8 mouse cellular contexts compared by ENCODE assay signal in genomic region chr19:27429281-27429680, GRCm38 (mm10). TPM values are rescaled to one million over a fixed set of nuclear protein-coding genes. Genes with fewer than 3 reads are reported as not detected.
A peak's percentile ranks its signal among the peaks of the same experiment; 100 is the strongest.
DNase-seq lines count a peak whose midpoint lies in the region; ATAC-seq and TF ChIP-seq lines count a peak whose summit lies in the region.

No protein-coding gene starts in this region.

- no peaks in the 10 kb centered on the region for H3K27me3 ChIP-seq in heart, embryonic 10.5 days (ENCODE audit: insufficient read depth, poor library complexity, severe bottlenecking)
- H3K27me3 ChIP-seq in ES-Bruce4 (ENCODE audit: control insufficient read depth, insufficient read depth, low read length, poor library complexity, severe bottlenecking) = no peaks in the 10 kb centered on the region
- H3K27me3 ChIP-seq in forebrain, embryonic 16.5 days (replicated peaks; ENCODE audit: control insufficient read depth, insufficient read depth, low read length) = no peaks in the 10 kb centered on the region
- peaks cover 1% of the 10 kb centered on the region for H3K27me3 ChIP-seq in megakaryocyte, embryonic 14.5 days (replicated peaks)

- peaks cover 16% of the 10 kb centered on the region for H3K36me3 ChIP-seq in heart, embryonic 10.5 days
- H3K36me3 ChIP-seq in ES-Bruce4 (ENCODE audit: control insufficient read depth, insufficient read depth, low read length, poor library complexity, severe bottlenecking) = peaks cover 26% of the 10 kb centered on the region
- H3K36me3 ChIP-seq in forebrain, embryonic 16.5 days (ENCODE audit: control insufficient read depth, insufficient read depth) = peaks cover 9% of the 10 kb centered on the region
- H3K36me3 ChIP-seq in megakaryocyte, embryonic 14.5 days (replicated peaks; ENCODE audit: low read length) = peaks cover 28% of the 10 kb centered on the region

- peaks cover 15% of the 10 kb centered on the region for H3K4me1 ChIP-seq in heart, embryonic 10.5 days
- H3K4me1 ChIP-seq in ES-Bruce4 (ENCODE audit: control insufficient read depth, insufficient read depth, low read length) = no peaks in the 10 kb centered on the region
- H3K4me1 ChIP-seq in forebrain, embryonic 16.5 days (replicated peaks; ENCODE audit: control insufficient read depth, insufficient read depth, low read length) = peaks cover 16% of the 10 kb centered on the region
- H3K4me1 ChIP-seq in megakaryocyte, embryonic 14.5 days = peaks cover 36% of the 10 kb centered on the region

- no peak for TF ChIP-seq POLR2A in ES-Bruce4 (IDR thresholded peaks at IDR 0.05; ENCODE audit: insufficient read depth, low read length)

- TF ChIP-seq EP300 in ES-Bruce4 (IDR thresholded peaks at IDR 0.05; ENCODE audit: insufficient read depth, low read depth, low read length) = no peak

- no peak for ATAC-seq in forebrain, embryonic 16.5 days
- no peak for ATAC-seq in inflammation-experienced regulatory T-cells, adult 6 months

- no peaks in the 10 kb centered on the region for H3K9me3 ChIP-seq in heart, embryonic 10.5 days
- no peaks in the 10 kb centered on the region for H3K9me3 ChIP-seq in ES-Bruce4 (replicated peaks; ENCODE audit: control insufficient read depth, insufficient read depth, low read length, poor library complexity, severe bottlenecking)
- no peaks in the 10 kb centered on the region for H3K9me3 ChIP-seq in forebrain, embryonic 16.5 days (ENCODE audit: control insufficient read depth, low read length)
- no peaks in the 10 kb centered on the region for H3K9me3 ChIP-seq in megakaryocyte, embryonic 14.5 days

- H3K27ac ChIP-seq in heart, embryonic 10.5 days = peak overlapping the region; percentile 86
- H3K27ac ChIP-seq in ES-Bruce4 (ENCODE audit: insufficient read depth, low read length) = no peak overlapping the region
- H3K27ac ChIP-seq in forebrain, embryonic 16.5 days (ENCODE audit: low read length) = no peak overlapping the region; the same call in 1 of the 2 replicates

- DNase-seq in heart, embryonic 10.5 days (ENCODE audit: low spot score) = no peak
- DNase-seq in heart, adult 18-20 months = no peak
- DNase-seq in urinary bladder, adult 18-20 months (ENCODE audit: low spot score in 2 of 2) = no peak
- no peak for DNase-seq in urinary bladder, postnatal 14 days (ENCODE audit: low spot score)

- peak overlapping the region; percentile 80 for H3K9ac ChIP-seq in ES-Bruce4 (ENCODE audit: low read depth, poor library complexity, severe bottlenecking)
- H3K9ac ChIP-seq in forebrain, embryonic 16.5 days (replicated peaks; ENCODE audit: low read depth, low read length) = peak overlapping the region; percentile 57

- H3K4me2 ChIP-seq in forebrain, embryonic 16.5 days (ENCODE audit: low read length) = peak overlapping the region; percentile 82

- WGBS in heart, embryonic 10.5 days = under 1% methylated on average over 16 of the region's 16 CpGs
- WGBS in forebrain, embryonic 16.5 days = 0% methylated on average over 16 of the region's 16 CpGs

- no peak for TF ChIP-seq CTCF in ES-Bruce4 (IDR thresholded peaks at IDR 0.05; ENCODE audit: low read depth, low read length)

- peak overlapping the region; percentile 91 for H3K4me3 ChIP-seq in heart, embryonic 10.5 days
- peak overlapping the region; percentile 99 for H3K4me3 ChIP-seq in ES-Bruce4 (ENCODE audit: low read depth, low read length)
- peak overlapping the region; percentile 73 for H3K4me3 ChIP-seq in forebrain, embryonic 16.5 days (replicated peaks; ENCODE audit: low read length)
- H3K4me3 ChIP-seq in megakaryocyte, embryonic 14.5 days (replicated peaks) = peak overlapping the region; percentile 98

RNA-seq across cellular contexts. Expression of gene Pum3, which starts 0.3 kb away (rescaled TPM):
- 67.2 and 82.3 TPM in 2 replicates for polyA plus RNA-seq in heart, embryonic 10.5 days (2016; fragmentation: Nextera tagmentation; extraction: Ambion mirVana)
- 10 to 100 TPM; 32.0 to 34.1 TPM for total RNA-seq in heart, adult 18-20 months (2021)
- polyA plus RNA-seq in ES-Bruce4 (2011; ENCODE audit: insufficient read depth, insufficient read length, low read depth, missing spikeins) = 178 and 201 TPM in 2 replicates
- 64.9 and 83.6 TPM in 2 replicates for polyA plus RNA-seq in forebrain, embryonic 16.5 days (2015; fragmentation: Nextera tagmentation; extraction: Ambion mirVana)
- polyA plus RNA-seq in megakaryocyte, embryonic 14.5 days (2012; ENCODE audit: insufficient read depth, low replicate concordance) = 14.1 and 34.0 TPM in 2 replicates
- 100 to 1,000 TPM in 2 of 3 experiments, 10 to 100 TPM in 1; 99.3 to 112 (median 103) TPM for polyA plus RNA-seq in inflammation-experienced regulatory T-cells, adult 6 months (2017; shearing (Covaris generic))
